Mouse (Mus musculus) MEL (cell line): ENCODE results near the gene Slc2a3. TPM values are rescaled to one million over a fixed set of nuclear protein-coding genes. Genes with fewer than 3 reads are reported as not detected.

Experiments
- DNase-seq: peaks from one replicate; pipeline ENCODE4 v3.0.0; 2011; ENCODE audit warnings: low read depth, low spot score
- H3K27ac ChIP-seq: 2 replicates; pipeline ENCODE4 v1.5.1; 2012; ENCODE audit warnings: low read depth, mild to moderate bottlenecking, control low read depth, low read length, moderate library complexity; ENCODE audit not compliant: control insufficient read depth
- H3K27me3 ChIP-seq, 2 experiments: fragments of 150-350 bp in 1 of 2; sonication (generic) in 1 of 2; 2 replicates each; pipeline ENCODE4 v1.6.1; 2012; ENCODE audit warnings: low read length in 2 of 2, mild to moderate bottlenecking in 2 of 2, improper control_type of control experiment in 1 of 2, moderate library complexity in 1 of 2; ENCODE audit not compliant: insufficient read depth in 2 of 2, control insufficient read depth in 1 of 2
- H3K36me3 ChIP-seq, 2 experiments: 2 replicates each; pipeline ENCODE4 v1.6.1; 2012 to 2014; ENCODE audit warnings: low read length in 2 of 2, improper control_type of control experiment in 1 of 2, inconsistent platforms in 1 of 2, mild to moderate bottlenecking in 1 of 2; ENCODE audit not compliant: insufficient read depth in 2 of 2, control insufficient read depth in 1 of 2
- H3K4me1 ChIP-seq, 2 experiments: fragments of 150-350 bp in 1 of 2; sonication (generic) in 1 of 2; 2 replicates each; pipeline ENCODE4 v1.6.1; 2012; ENCODE audit warnings: low read length in 2 of 2, improper control_type of control experiment in 1 of 2, mild to moderate bottlenecking in 1 of 2; ENCODE audit not compliant: insufficient read depth in 2 of 2, control insufficient read depth in 1 of 2
- H3K4me3 ChIP-seq, 2 experiments: fragments of 150-350 bp in 1 of 2; sonication (generic) in 1 of 2; 2 replicates each; pipeline ENCODE4 v1.5.1; 2012; ENCODE audit warnings: low read depth in 2 of 2, low read length in 2 of 2, mild to moderate bottlenecking in 2 of 2, moderate library complexity in 2 of 2, control low read depth in 1 of 2, improper control_type of control experiment in 1 of 2; ENCODE audit not compliant: control insufficient read depth in 1 of 2, insufficient read depth in 1 of 2
- H3K79me2 ChIP-seq: 2 replicates; pipeline ENCODE4 v1.6.1; 2012; ENCODE audit warnings: mild to moderate bottlenecking, low read length, moderate library complexity; ENCODE audit not compliant: control insufficient read depth, poor library complexity, insufficient read depth
- H3K9ac ChIP-seq: 2 replicates; pipeline ENCODE4 v1.6.1; 2012; ENCODE audit warnings: low read depth, mild to moderate bottlenecking, control low read depth, low read length, moderate library complexity; ENCODE audit not compliant: control insufficient read depth, poor library complexity, severe bottlenecking
- H3K9me3 ChIP-seq: fragments of 150-350 bp; sonication (generic); replicated peaks from 2 replicates; pipeline ENCODE4 v1.6.1; 2012; ENCODE audit warnings: mild to moderate bottlenecking, low read length, improper control_type of control experiment, moderate library complexity; ENCODE audit not compliant: insufficient read depth
- CHD2 ChIP-seq: IDR thresholded peaks from 2 replicates; pipeline ENCODE4 v1.6.1; 2011; ENCODE audit warnings: low read length, improper control_type of control experiment
- ELF1 ChIP-seq: IDR thresholded peaks from 2 replicates; pipeline ENCODE4 v1.6.1; 2014; ENCODE audit warnings: low read depth, mild to moderate bottlenecking, inconsistent platforms, low read length, improper control_type of control experiment, moderate library complexity
- ETS1 ChIP-seq: IDR thresholded peaks from 2 replicates; pipeline ENCODE4 v1.6.1; 2012; ENCODE audit warnings: low read depth, mild to moderate bottlenecking, inconsistent platforms, low read length, improper control_type of control experiment, moderate library complexity
- GABPA ChIP-seq: IDR thresholded peaks from 2 replicates; pipeline ENCODE4 v1.6.1; 2012; ENCODE audit warnings: low read depth, mild to moderate bottlenecking, inconsistent platforms, low read length, improper control_type of control experiment, moderate library complexity
- GATA1 ChIP-seq: IDR thresholded peaks from 2 replicates; pipeline ENCODE4 v1.6.1; 2011; ENCODE audit warnings: low read depth, low read length, improper control_type of control experiment
- MAFK ChIP-seq: IDR thresholded peaks from 2 replicates; pipeline ENCODE4 v1.6.1; 2011; ENCODE audit warnings: low read depth, mild to moderate bottlenecking, low read length, improper control_type of control experiment, borderline replicate concordance
- MAX ChIP-seq: IDR thresholded peaks from 2 replicates; pipeline ENCODE4 v1.6.1; 2011; ENCODE audit warnings: low read length, improper control_type of control experiment
- MEF2A ChIP-seq: IDR thresholded peaks from 2 replicates; pipeline ENCODE4 v1.6.1; 2014; ENCODE audit warnings: low read depth, mild to moderate bottlenecking, inconsistent platforms, low read length, improper control_type of control experiment; ENCODE audit not compliant: poor library complexity, insufficient replicate concordance, severe bottlenecking; ENCODE audit errors: extremely low read depth
- MXI1 ChIP-seq: IDR thresholded peaks from 2 replicates; pipeline ENCODE4 v1.6.1; 2011; ENCODE audit warnings: mild to moderate bottlenecking, low read depth, low read length, improper control_type of control experiment
- NELFE ChIP-seq: IDR thresholded peaks from 2 replicates; pipeline ENCODE4 v1.6.1; 2011; ENCODE audit warnings: low read depth, low read length, improper control_type of control experiment
- POLR2A ChIP-seq, 2 experiments: IDR thresholded peaks; 2 replicates each; pipeline ENCODE4 v1.6.1; 2011 to 2012; ENCODE audit warnings: low read length in 2 of 2, mild to moderate bottlenecking in 2 of 2, control low read depth in 1 of 2, improper control_type of control experiment in 1 of 2, low read depth in 1 of 2, moderate library complexity in 1 of 2; ENCODE audit not compliant: control insufficient read depth in 1 of 2, insufficient read depth in 1 of 2, poor library complexity in 1 of 2
- POLR2AphosphoS2 ChIP-seq: IDR thresholded peaks from 2 replicates; pipeline ENCODE4 v1.6.1; 2011; ENCODE audit warnings: low read length, improper control_type of control experiment
- POLR2AphosphoS5 ChIP-seq: IDR thresholded peaks from 2 replicates; pipeline ENCODE4 v1.6.1; 2012; ENCODE audit warnings: low read depth, borderline replicate concordance, mild to moderate bottlenecking, inconsistent platforms, low read length, moderate library complexity, mixed read lengths
- RCOR1 ChIP-seq: IDR thresholded peaks from 2 replicates; pipeline ENCODE4 v1.6.1; 2012; ENCODE audit warnings: low read depth, mild to moderate bottlenecking, inconsistent platforms, low read length, improper control_type of control experiment
- SIN3A ChIP-seq: IDR thresholded peaks from 2 replicates; pipeline ENCODE4 v1.6.1; 2012; ENCODE audit warnings: low read length, improper control_type of control experiment, inconsistent platforms
- TAL1 ChIP-seq: IDR thresholded peaks from 2 replicates; pipeline ENCODE4 v1.6.1; 2012; ENCODE audit warnings: mild to moderate bottlenecking, inconsistent platforms, low read length, moderate library complexity, mixed read lengths
- UBTF ChIP-seq: IDR thresholded peaks from 2 replicates; pipeline ENCODE4 v1.6.1; 2012; ENCODE audit warnings: low read depth, mild to moderate bottlenecking, inconsistent platforms, low read length, improper control_type of control experiment, moderate library complexity, borderline replicate concordance; ENCODE audit not compliant: insufficient read depth
- USF1 ChIP-seq: IDR thresholded peaks from 2 replicates; pipeline ENCODE4 v1.6.1; 2014; ENCODE audit warnings: low read depth, mild to moderate bottlenecking, inconsistent platforms, low read length, improper control_type of control experiment, moderate library complexity
- ZC3H11A ChIP-seq: IDR thresholded peaks from 2 replicates; pipeline ENCODE4 v1.6.1; 2012; ENCODE audit warnings: low read depth, mild to moderate bottlenecking, inconsistent platforms, low read length, improper control_type of control experiment
- ZMIZ1 ChIP-seq: IDR thresholded peaks from 2 replicates; pipeline ENCODE4 v1.6.1; 2012; ENCODE audit warnings: low read depth, mild to moderate bottlenecking, inconsistent platforms, low read length, improper control_type of control experiment, moderate library complexity
- ZNF384 ChIP-seq: IDR thresholded peaks from 2 replicates; pipeline ENCODE4 v1.6.1; 2012; ENCODE audit warnings: low read depth, mild to moderate bottlenecking, inconsistent platforms, low read length, improper control_type of control experiment
- polyA plus RNA-seq, 2 experiments: library from polyadenylated mRNA; stranded (reverse) in 1 of 2; unstranded in 1 of 2; fragments of >175 nt in 1 of 2; fragments of >200 nt in 1 of 2; gene quantifications; 2 replicates each; pipeline versions ENCODE4 v1.2.1 to v1.2.4; 2012; ENCODE audit warnings: low replicate concordance in 2 of 2, low read depth in 1 of 2; ENCODE audit not compliant: insufficient read length in 2 of 2, insufficient read depth in 1 of 2, missing spikeins in 1 of 2
- total RNA-seq: library from RNA; depleted of rRNA; stranded (reverse); fragments of 300-350 nt; gene quantifications from 2 replicates; pipeline ENCODE4 v1.2.3, GENCODE M21; 2012

Gene Slc2a3
- total and polyA plus RNA-seq, 3 experiments: 78.4 to 93.4 TPM; not detected in 1

GRCm38 (mm10) chr6:122770760-122771315, 30.6 kb downstream of the Slc2a3 start:
- Histone ChIP-seq H3K4me3 (no peak overlapping the region), H3K36me3 (peaks cover 0 to 2% of the 10 kb centered on the region in 2 experiments; a peak in 1 of 4 replicates), H3K27ac (no peak overlapping the region), H3K79me2 (no peaks in the 10 kb centered on the region), H3K9me3 (no peaks in the 10 kb centered on the region), H3K9ac (no peak overlapping the region), H3K4me1 (peaks cover 2 to 8% of the 10 kb centered on the region in 2 experiments; a peak in 3 of 4 replicates), H3K27me3 (no peaks in the 10 kb centered on the region)
- TF ChIP-seq UBTF (no peak), USF1 (no peak), GABPA (no peak), POLR2A (IDR thresholded peaks at IDR 0.05; ENCODE audit: control insufficient read depth in 1 of 2, insufficient read depth in 1 of 2, low read depth in 1 of 2, low read length in 2 of 2, poor library complexity in 1 of 2) (no peak), MAX (no peak), ZNF384 (no peak), ETS1 (no peak), GATA1 (no peak)
- DNase-seq: no peak

- no peak overlapping the region for H3K4me3 ChIP-seq
- H3K36me3 ChIP-seq: peaks cover 0 to 6% of the 10 kb centered on the region in 2 experiments; a peak in 2 of 4 replicates
- no peak overlapping the region for H3K9ac ChIP-seq
- peaks cover 6 to 8% of the 10 kb centered on the region in 2 experiments for H3K4me1 ChIP-seq
- no peaks in the 10 kb centered on the region for H3K79me2 ChIP-seq
- no peak for TF ChIP-seq SIN3A
- no peak for TF ChIP-seq USF1
- TF ChIP-seq POLR2AphosphoS5: no peak
- no peak for TF ChIP-seq CHD2
- TF ChIP-seq, all 39 proteins: peak for 0
- Histone ChIP-seq H3K9me3 (no peaks in the 10 kb centered on the region), H3K27me3 (no peaks in the 10 kb centered on the region), H3K27ac (no peak overlapping the region)
- DNase-seq: no peak
Observed at GRCm38 (mm10) chr6:122769771-122770759, 31.4 kb downstream of the Slc2a3 start.

DNA sequence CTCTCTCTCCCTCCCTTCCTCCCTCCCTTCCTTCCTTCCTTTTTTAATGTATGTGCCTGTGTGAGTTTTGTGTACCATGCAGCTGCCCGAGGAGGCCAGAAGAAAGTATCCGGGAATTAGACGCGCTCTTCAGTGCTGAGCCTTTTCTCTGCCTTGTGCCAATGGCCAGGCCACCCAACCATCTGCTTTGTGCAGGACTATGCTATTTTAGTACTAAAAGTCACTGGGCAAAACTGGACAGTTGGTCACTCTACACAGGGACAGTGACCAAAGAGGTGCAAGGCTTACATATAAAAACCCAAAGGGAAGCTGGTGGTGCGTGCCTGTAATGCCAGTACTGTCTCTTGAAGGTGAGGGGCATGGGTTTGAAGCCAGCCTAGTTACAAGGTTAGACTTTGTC, 33.2 kb downstream of the Slc2a3 start:
- Histone ChIP-seq H3K79me2 (no peaks in the 10 kb centered on the region), H3K4me1 (peaks cover 8 to 10% of the 10 kb centered on the region in 2 experiments), H3K4me3 (no peak overlapping the region), H3K9me3 (no peaks in the 10 kb centered on the region), H3K27ac (no peak overlapping the region), H3K9ac (no peak overlapping the region), H3K27me3 (no peaks in the 10 kb centered on the region), H3K36me3 (peaks cover 0 to 8% of the 10 kb centered on the region in 2 experiments; a peak in 2 of 4 replicates)
- DNase-seq: no peak
- no peak for TF ChIP-seq POLR2AphosphoS2
- TF ChIP-seq ETS1: no peak
- TF ChIP-seq GATA1: no peak
- TF ChIP-seq MAFK: no peak
- TF ChIP-seq MEF2A: no peak
- no peak for TF ChIP-seq ELF1
- TF ChIP-seq ZC3H11A: no peak
- TF ChIP-seq NELFE: no peak
- no peak for TF ChIP-seq TAL1
- TF ChIP-seq USF1: no peak
- TF ChIP-seq ZMIZ1: no peak
- no peak for TF ChIP-seq MXI1
- TF ChIP-seq RCOR1: no peak
